Mouse (Mus musculus) frontal cortex, postnatal 25 days (tissue): ENCODE data around the gene Fkbp15.

ENCODE experiments used
- DNase-seq, 2 experiments: peaks; one replicate each; pipeline ENCODE4 v3.0.0; 2022; ENCODE audit warnings: low spot score in 2 of 2

The Fkbp15 gene

GRCm38 (mm10) chr4:62318294-62318693 lies 42.1 kb downstream of the Fkbp15 start:
- no peak for DNase-seq

GRCm38 (mm10) chr4:62316456-62316855 lies 43.9 kb downstream of the Fkbp15 start:
- DNase-seq = peak in 1 of 2 experiments; percentile 3

- no peak for DNase-seq
Measured at GRCm38 (mm10) chr4:62314516-62314915, 45.8 kb downstream of the Fkbp15 start.

- DNase-seq = no peak
Measured at GRCm38 (mm10) chr4:62313641-62314211, 46.6 kb downstream of the Fkbp15 start.

GRCm38 (mm10) chr4:62312821-62313220 lies 47.5 kb downstream of the Fkbp15 start:
- no peak for DNase-seq

GRCm38 (mm10) chr4:62308406-62308805 lies 51.9 kb downstream of the Fkbp15 start:
- no peak for DNase-seq

- DNase-seq = no peak
Measured at GRCm38 (mm10) chr4:62306840-62307239, 53.5 kb downstream of the Fkbp15 start.

GRCm38 (mm10) chr4:62306301-62306700 lies 54.0 kb downstream of the Fkbp15 start:
- DNase-seq = no peak

- DNase-seq = no peak
Measured at GRCm38 (mm10) chr4:62303288-62303687, 57.1 kb downstream of the Fkbp15 start.

GRCm38 (mm10) chr4:62302795-62303194 lies 57.6 kb downstream of the Fkbp15 start:
- DNase-seq = no peak

- no peak for DNase-seq
Measured at GRCm38 (mm10) chr4:62300001-62300400, 60.3 kb downstream of the Fkbp15 start.

- no peak for DNase-seq
Measured at GRCm38 (mm10) chr4:62297280-62298130, 62.8 kb downstream of the Fkbp15 start.

GRCm38 (mm10) chr4:62294741-62295140 lies 65.6 kb downstream of the Fkbp15 start:
- DNase-seq = no peak

- no peak for DNase-seq
Measured at GRCm38 (mm10) chr4:62293219-62293861, 67.0 kb downstream of the Fkbp15 start.

- DNase-seq = peak in 1 of 2 experiments; percentile 2
Measured at GRCm38 (mm10) chr4:62292461-62293180, 67.7 kb downstream of the Fkbp15 start.

GRCm38 (mm10) chr4:62290816-62291505 lies 69.4 kb downstream of the Fkbp15 start:
- DNase-seq = no peak

GRCm38 (mm10) chr4:62289226-62289625 lies 71.1 kb downstream of the Fkbp15 start:
- DNase-seq = no peak

- no peak for DNase-seq
Measured at GRCm38 (mm10) chr4:62286992-62287900, 73.1 kb downstream of the Fkbp15 start.

- DNase-seq = peak; percentile 61 to 66
Measured at GRCm38 (mm10) chr4:62286257-62286991, 73.9 kb downstream of the Fkbp15 start.

- DNase-seq = no peak
Measured at GRCm38 (mm10) chr4:62285576-62285975, 74.8 kb downstream of the Fkbp15 start.
